Mouse (Mus musculus) gastrocnemius, postnatal 10 days (tissue): ENCODE measurements around the gene Gsap. TPM values are rescaled to one million over a fixed set of nuclear protein-coding genes. Genes with fewer than 3 reads are reported as not detected.
"Not testable (repeated sequence)": the region's sequence is repeated elsewhere in the genome, so short reads cannot be mapped to it uniquely, and the experiment has no call there.

ENCODE experiments used
- DNase-seq: peaks from one replicate; pipeline ENCODE4 v3.0.0; 2021; ENCODE audit warnings: mixed read lengths
- total RNA-seq, 2 experiments: library from RNA; stranded (reverse); gene quantifications; 2 replicates each; pipeline ENCODE4 v1.2.3; 2021

Gene Gsap
- total RNA-seq, 2 experiments from 2014 or later = 3.5 to 5.9 TPM

GRCm38 (mm10) chr5:21260746-21261145, 74.7 kb downstream of the Gsap start:
- no peak for DNase-seq

GRCm38 (mm10) chr5:21261202-21261844, 75.3 kb downstream of the Gsap start:
- no peak for DNase-seq

GRCm38 (mm10) chr5:21263202-21264055, 77.4 kb downstream of the Gsap start:
- no peak for DNase-seq

- no peak for DNase-seq
Measured at GRCm38 (mm10) chr5:21264352-21265021, 78.4 kb downstream of the Gsap start.

GRCm38 (mm10) chr5:21265049-21265448, 79.0 kb downstream of the Gsap start:
- DNase-seq = peak; percentile 87

GRCm38 (mm10) chr5:21267090-21267489, 81.0 kb downstream of the Gsap start:
- no peak for DNase-seq

- DNase-seq = no peak
Measured at GRCm38 (mm10) chr5:21269446-21269845, 83.4 kb downstream of the Gsap start.

GRCm38 (mm10) chr5:21270756-21271155, 84.7 kb downstream of the Gsap start:
- DNase-seq = no peak

- DNase-seq = no peak
Measured at GRCm38 (mm10) chr5:21271386-21272354, 85.6 kb downstream of the Gsap start.

GRCm38 (mm10) chr5:21277685-21278084, 91.6 kb downstream of the Gsap start:
- not testable (repeated sequence) for DNase-seq

- DNase-seq = no peak
Measured at GRCm38 (mm10) chr5:21283356-21284062, 97.5 kb downstream of the Gsap start.

- DNase-seq = no peak
Measured at GRCm38 (mm10) chr5:21288658-21289435, 102.8 kb downstream of the Gsap start.

GRCm38 (mm10) chr5:21290594-21290993, 104.5 kb downstream of the Gsap start:
- no peak for DNase-seq

GRCm38 (mm10) chr5:21295683-21296082, 109.6 kb downstream of the Gsap start:
- no peak for DNase-seq

- DNase-seq = no peak
Measured at GRCm38 (mm10) chr5:21299076-21299755, 113.2 kb downstream of the Gsap start.

GRCm38 (mm10) chr5:21300058-21300457, 114.0 kb downstream of the Gsap start:
- no peak for DNase-seq

GRCm38 (mm10) chr5:21301011-21301410, 115.0 kb downstream of the Gsap start:
- DNase-seq = no peak

- no peak for DNase-seq
Measured at GRCm38 (mm10) chr5:21307165-21307564, 121.1 kb downstream of the Gsap start.

GRCm38 (mm10) chr5:21314696-21315095, 128.6 kb downstream of the Gsap start:
- no peak for DNase-seq

GRCm38 (mm10) chr5:21320138-21320537, 134.1 kb downstream of the Gsap start:
- DNase-seq = no peak
